Mouse (Mus musculus): ENCODE results near the gene Fabp7. TPM values are rescaled to one million over a fixed set of nuclear protein-coding genes. Genes with fewer than 3 reads are reported as not detected.

The Fabp7 gene
- total RNA-seq, 4 experiments from 2014 or later, result 42.1 to 58.5 (median 47.4) TPM

- DNase-seq (ENCODE audit: low spot score in 2 of 2), result no peak
These were observed 14.8 kb downstream of the Fabp7 start for GRCm38 (mm10) chr10:57799486-57799885.

GRCm38 (mm10) chr10:57807754-57808153 is 23.1 kb downstream of the Fabp7 start:
- no peak for DNase-seq (ENCODE audit: low spot score in 2 of 2)

GRCm38 (mm10) chr10:57812161-57812856 is 27.6 kb downstream of the Fabp7 start:
- DNase-seq (ENCODE audit: low spot score in 2 of 2), result peak in 1 of 2 experiments; percentile 47

- no peak for DNase-seq (ENCODE audit: low spot score in 2 of 2)
These were observed 29.6 kb downstream of the Fabp7 start for GRCm38 (mm10) chr10:57814295-57814694.

- no peak for DNase-seq (ENCODE audit: low spot score in 2 of 2)
These were observed 31.2 kb downstream of the Fabp7 start for GRCm38 (mm10) chr10:57815869-57816268.

GRCm38 (mm10) chr10:57819209-57819608 is 34.5 kb downstream of the Fabp7 start:
- no peak for DNase-seq (ENCODE audit: low spot score in 2 of 2)

- peak in 1 of 2 experiments; percentile 44 for DNase-seq (ENCODE audit: low spot score in 2 of 2)
These were observed 37.8 kb downstream of the Fabp7 start for GRCm38 (mm10) chr10:57822473-57822872.

- peak in 1 of 2 experiments; percentile 28 for DNase-seq (ENCODE audit: low spot score in 2 of 2)
These were observed 44.0 kb downstream of the Fabp7 start for GRCm38 (mm10) chr10:57828649-57829048.

- DNase-seq (ENCODE audit: low spot score in 2 of 2), result no peak
These were observed 44.9 kb downstream of the Fabp7 start for GRCm38 (mm10) chr10:57829621-57830020.

- no peak for DNase-seq (ENCODE audit: low spot score in 2 of 2)
These were observed 50.4 kb downstream of the Fabp7 start for GRCm38 (mm10) chr10:57835094-57835493.

- no peak for DNase-seq (ENCODE audit: low spot score in 2 of 2)
These were observed 51.3 kb downstream of the Fabp7 start for GRCm38 (mm10) chr10:57835982-57836381.

Other genes starting within 250 kb of the Fabp7 start
- 10 to 100 TPM; 10.5 to 15.6 (median 12.9) TPM for gene Pkib, start 152.9 kb upstream of the Fabp7 start, total RNA-seq (2022)
- gene Smpdl3a, start 9.5 kb downstream of the Fabp7 start, total RNA-seq (2022), result 10 to 100 TPM; 21.6 to 28.5 (median 25.5) TPM